Mouse (Mus musculus): ENCODE measurements around the gene Kcnk2. TPM values are rescaled to one million over a fixed set of nuclear protein-coding genes. Genes with fewer than 3 reads are reported as not detected.
A peak's percentile ranks its signal among the peaks of the same experiment; 100 is the strongest.
"Not testable (repeated sequence)": the region's sequence is repeated elsewhere in the genome, so short reads cannot be mapped to it uniquely, and the experiment has no call there.

Gene Kcnk2
- polyA plus RNA-seq, 1 experiment, result not detected

- TF ChIP-seq CTCF (IDR thresholded peaks at IDR 0.05; ENCODE audit: insufficient read depth, low read depth, low read length) (no peak), POLR2A (IDR thresholded peaks at IDR 0.05; ENCODE audit: insufficient read depth, low read depth, low read length) (no peak)
- H3K4me3 ChIP-seq (ENCODE audit: insufficient read depth, low read depth, low read length), result no peak overlapping the region
- no peaks in the 10 kb centered on the region for H3K4me1 ChIP-seq (ENCODE audit: control insufficient read depth, insufficient read depth, low read length)
- 69% methylated on average over 3 of the region's 3 CpGs for WGBS
- H3K27ac ChIP-seq (ENCODE audit: insufficient read depth, low read depth, low read length), result no peak overlapping the region
These were observed 148.9 kb downstream of the Kcnk2 start for GRCm38 (mm10) chr1:189253207-189253606.

- 93% methylated on average over 2 of the region's 2 CpGs for WGBS
- not testable (repeated sequence) for H3K4me3 ChIP-seq (ENCODE audit: insufficient read depth, low read depth, low read length); H3K4me1 ChIP-seq (ENCODE audit: control insufficient read depth, insufficient read depth, low read length); H3K27ac ChIP-seq (ENCODE audit: insufficient read depth, low read depth, low read length)
These were observed 158.9 kb downstream of the Kcnk2 start for GRCm38 (mm10) chr1:189243206-189243605.

GRCm38 (mm10) chr1:189235261-189235660, 166.8 kb downstream of the Kcnk2 start:
- TF ChIP-seq CTCF (IDR thresholded peaks at IDR 0.05; ENCODE audit: insufficient read depth, low read depth, low read length) (no peak), POLR2A (IDR thresholded peaks at IDR 0.05; ENCODE audit: insufficient read depth, low read depth, low read length) (no peak)
- WGBS, result 73% methylated on average over 5 of the region's 5 CpGs
- Histone ChIP-seq H3K27ac (ENCODE audit: insufficient read depth, low read depth, low read length) (no peak overlapping the region), H3K4me1 (ENCODE audit: control insufficient read depth, insufficient read depth, low read length) (no peaks in the 10 kb centered on the region), H3K4me3 (ENCODE audit: insufficient read depth, low read depth, low read length) (no peak overlapping the region)

GRCm38 (mm10) chr1:189232829-189233228, 169.2 kb downstream of the Kcnk2 start:
- TF ChIP-seq CTCF (IDR thresholded peaks at IDR 0.05; ENCODE audit: insufficient read depth, low read depth, low read length), result no peak
- TF ChIP-seq POLR2A (IDR thresholded peaks at IDR 0.05; ENCODE audit: insufficient read depth, low read depth, low read length), result no peak
- 70% methylated on average over 6 of the region's 6 CpGs for WGBS
- Histone ChIP-seq H3K4me1 (ENCODE audit: control insufficient read depth, insufficient read depth, low read length) (peaks cover 9% of the 10 kb centered on the region), H3K27ac (ENCODE audit: insufficient read depth, low read depth, low read length) (no peak overlapping the region), H3K4me3 (ENCODE audit: insufficient read depth, low read depth, low read length) (no peak overlapping the region)

GRCm38 (mm10) chr1:189228222-189229084, 173.6 kb downstream of the Kcnk2 start:
- peaks cover 9% of the 10 kb centered on the region for H3K4me1 ChIP-seq (ENCODE audit: control insufficient read depth, insufficient read depth, low read length)
- no peak overlapping the region for H3K4me3 ChIP-seq (ENCODE audit: insufficient read depth, low read depth, low read length)
- peak overlapping the region; percentile 42; the same call in 1 of the 2 replicates for H3K27ac ChIP-seq (ENCODE audit: insufficient read depth, low read depth, low read length)
- WGBS, result 36% methylated on average over 19 of the region's 19 CpGs
- TF ChIP-seq CTCF (IDR thresholded peaks at IDR 0.05; ENCODE audit: insufficient read depth, low read depth, low read length) (no peak), POLR2A (IDR thresholded peaks at IDR 0.05; ENCODE audit: insufficient read depth, low read depth, low read length) (no peak)

GRCm38 (mm10) chr1:189227479-189227878, 174.6 kb downstream of the Kcnk2 start:
- H3K4me1 ChIP-seq (ENCODE audit: control insufficient read depth, insufficient read depth, low read length), result peaks cover 9% of the 10 kb centered on the region
- no peak overlapping the region for H3K4me3 ChIP-seq (ENCODE audit: insufficient read depth, low read depth, low read length)
- H3K27ac ChIP-seq (ENCODE audit: insufficient read depth, low read depth, low read length), result no peak overlapping the region
- no peak for TF ChIP-seq CTCF (IDR thresholded peaks at IDR 0.05; ENCODE audit: insufficient read depth, low read depth, low read length)
- TF ChIP-seq POLR2A (IDR thresholded peaks at IDR 0.05; ENCODE audit: insufficient read depth, low read depth, low read length), result no peak
- 91% methylated on average over 4 of the region's 4 CpGs for WGBS

- no peak for TF ChIP-seq CTCF (IDR thresholded peaks at IDR 0.05; ENCODE audit: insufficient read depth, low read depth, low read length)
- TF ChIP-seq POLR2A (IDR thresholded peaks at IDR 0.05; ENCODE audit: insufficient read depth, low read depth, low read length), result no peak
- H3K4me3 ChIP-seq (ENCODE audit: insufficient read depth, low read depth, low read length), result no peak overlapping the region
- 69% methylated on average over 10 of the region's 10 CpGs for WGBS
- no peaks in the 10 kb centered on the region for H3K4me1 ChIP-seq (ENCODE audit: control insufficient read depth, insufficient read depth, low read length)
- H3K27ac ChIP-seq (ENCODE audit: insufficient read depth, low read depth, low read length), result no peak overlapping the region
These were observed 183.0 kb downstream of the Kcnk2 start for GRCm38 (mm10) chr1:189219051-189219450.

GRCm38 (mm10) chr1:189217751-189218564, 184.1 kb downstream of the Kcnk2 start:
- WGBS, result 80% methylated on average over 11 of the region's 11 CpGs
- TF ChIP-seq CTCF (IDR thresholded peaks at IDR 0.05; ENCODE audit: insufficient read depth, low read depth, low read length) (no peak), POLR2A (IDR thresholded peaks at IDR 0.05; ENCODE audit: insufficient read depth, low read depth, low read length) (no peak)
- Histone ChIP-seq H3K4me3 (ENCODE audit: insufficient read depth, low read depth, low read length) (no peak overlapping the region), H3K27ac (ENCODE audit: insufficient read depth, low read depth, low read length) (no peak overlapping the region), H3K4me1 (ENCODE audit: control insufficient read depth, insufficient read depth, low read length) (no peaks in the 10 kb centered on the region)

GRCm38 (mm10) chr1:189215131-189215530, 186.9 kb downstream of the Kcnk2 start:
- WGBS, result 72% methylated on average over 9 of the region's 9 CpGs
- Histone ChIP-seq H3K4me1 (ENCODE audit: control insufficient read depth, insufficient read depth, low read length) (no peaks in the 10 kb centered on the region), H3K27ac (ENCODE audit: insufficient read depth, low read depth, low read length) (no peak overlapping the region), H3K4me3 (ENCODE audit: insufficient read depth, low read depth, low read length) (no peak overlapping the region)
- TF ChIP-seq POLR2A (IDR thresholded peaks at IDR 0.05; ENCODE audit: insufficient read depth, low read depth, low read length) (no peak), CTCF (IDR thresholded peaks at IDR 0.05; ENCODE audit: insufficient read depth, low read depth, low read length) (no peak)
